Mouse (Mus musculus) liver, postnatal 0 days (tissue): Measurements from ENCODE around the gene Actr6.

Source experiments
- CTCF ChIP-seq: sonication (generic); IDR thresholded peaks from 2 replicates; pipeline ENCODE4 v1.5.1; 2016; ENCODE audit warnings: antibody characterized with exemption, low read depth
- EP300 ChIP-seq: IDR thresholded peaks from 2 replicates; pipeline ENCODE4 v1.6.1; 2016; ENCODE audit warnings: antibody characterized with exemption, low read depth, mild to moderate bottlenecking

DNA sequence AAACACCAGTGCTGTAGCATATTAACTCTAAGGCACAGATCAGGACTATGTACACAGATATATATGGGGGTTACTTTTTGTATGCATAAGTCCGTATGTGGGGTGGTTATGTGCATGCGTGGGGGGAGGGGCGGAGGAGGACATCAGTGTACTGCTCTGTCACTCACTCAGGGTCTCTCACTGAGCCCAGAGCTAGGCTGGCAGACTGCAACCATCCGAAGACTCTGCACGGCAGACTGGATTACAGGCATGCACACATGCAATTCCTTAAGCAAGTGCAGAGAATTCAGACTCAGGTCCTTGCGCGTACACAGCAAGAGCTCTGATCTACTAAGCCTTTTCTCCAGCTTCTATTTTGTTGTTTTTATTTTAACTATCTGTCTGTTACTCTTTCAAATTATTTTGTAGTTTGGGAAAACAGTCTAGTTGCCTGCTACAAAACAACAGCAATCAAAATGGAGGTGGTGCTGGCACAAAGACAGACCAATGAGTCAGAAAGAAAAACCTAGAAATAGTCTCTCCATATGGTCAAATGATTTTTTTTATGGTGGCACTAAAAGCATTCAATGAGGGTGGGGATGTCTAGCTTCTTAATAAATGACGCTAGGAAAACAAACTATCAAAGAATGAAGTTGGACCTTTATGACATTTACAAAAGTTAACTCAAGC, 67.0 kb downstream of the Actr6 start:
- TF ChIP-seq CTCF (no peak), EP300 (no peak)
